Mouse (Mus musculus) neural tube, embryonic 14.5 days (tissue): ENCODE measurements around the gene Fndc5. TPM values are rescaled to one million over a fixed set of nuclear protein-coding genes. Genes with fewer than 3 reads are reported as not detected.

Experiments used
- ATAC-seq: fragments of 200-750 bp; cut with Nextera tagmentation; 2 replicates; pipeline ENCODE4 v1.8.0; 2017; ENCODE audit warnings: low read depth, mild to moderate bottlenecking, moderate TSS enrichment, moderate library complexity
- H3K27ac ChIP-seq: fragments of 300-500 bp; sonication (generic); 2 replicates; pipeline ENCODE4 v1.5.1; 2014; ENCODE audit warnings: low read depth, mild to moderate bottlenecking, control low read depth, low read length, moderate library complexity, mixed read lengths
- H3K27me3 ChIP-seq: fragments of 300-500 bp; sonication (generic); 2 replicates; pipeline ENCODE4 v1.6.1; 2014; ENCODE audit warnings: low read length; ENCODE audit not compliant: control insufficient read depth, insufficient read depth
- H3K36me3 ChIP-seq: fragments of 300-500 bp; sonication (generic); 2 replicates; pipeline ENCODE4 v1.6.1; 2014; ENCODE audit warnings: low read length, mixed read lengths; ENCODE audit not compliant: control insufficient read depth, insufficient read depth
- H3K4me1 ChIP-seq: fragments of 300-500 bp; sonication (generic); 2 replicates; pipeline ENCODE4 v1.6.1; 2014; ENCODE audit warnings: low read length; ENCODE audit not compliant: control insufficient read depth, insufficient read depth
- H3K4me2 ChIP-seq: fragments of 300-500 bp; sonication (generic); 2 replicates; pipeline ENCODE4 v1.6.1; 2014; ENCODE audit warnings: mild to moderate bottlenecking, low read depth, low read length, control low read depth
- H3K4me3 ChIP-seq: fragments of 300-500 bp; sonication (generic); 2 replicates; pipeline ENCODE4 v1.5.1; 2014; ENCODE audit warnings: low read depth, low read length, control low read depth, mixed read lengths
- H3K9ac ChIP-seq: fragments of 300-500 bp; sonication (generic); replicated peaks from 2 replicates; pipeline ENCODE4 v1.6.1; 2014; ENCODE audit warnings: low read depth, mild to moderate bottlenecking, control low read depth, low read length, mixed read lengths
- H3K9me3 ChIP-seq: fragments of 300-500 bp; sonication (generic); 2 replicates; pipeline ENCODE4 v1.6.1; 2016; ENCODE audit warnings: low read length; ENCODE audit not compliant: control insufficient read depth
- WGBS: fragments of 180-500 bp; shearing (Covaris S2); extraction: QIAGEN DNeasy Blood & Tissue Kit; methylation state at CpG from one replicate; pipeline ENCODE4 v1.1.7; 2014; 5-methylcytosine and 5-hydroxymethylcytosine counted together
- polyA plus RNA-seq: library from polyadenylated mRNA; unstranded; fragments of >200 nt; fragmentation: Nextera tagmentation; extraction: Ambion mirVana; gene quantifications from 2 replicates; pipeline ENCODE4 v1.2.1, GENCODE M21; 2014

The Fndc5 gene
- polyA plus RNA-seq, 1 experiment from 2014 or later, result 32.4 TPM

- no peak overlapping the region for H3K4me2 ChIP-seq
- no peaks in the 10 kb centered on the region for H3K36me3 ChIP-seq
- no peak overlapping the region for H3K4me3 ChIP-seq
- H3K9me3 ChIP-seq, result no peaks in the 10 kb centered on the region
- no peaks in the 10 kb centered on the region for H3K27me3 ChIP-seq
- peaks cover 18% of the 10 kb centered on the region; the same call in 1 of the 2 replicates for H3K4me1 ChIP-seq
- 75% methylated on average over 17 of the region's 17 CpGs for WGBS
- H3K9ac ChIP-seq, result no peak overlapping the region
- H3K27ac ChIP-seq, result peak overlapping the region; percentile 40; the same call in 1 of the 2 replicates
- ATAC-seq, result no peak
Measured at GRCm38 (mm10) chr4:129141560-129142438, 5.0 kb downstream of the Fndc5 start.

GRCm38 (mm10) chr4:129142439-129143045, 5.7 kb downstream of the Fndc5 start:
- Histone ChIP-seq H3K4me1 (peaks cover 15% of the 10 kb centered on the region; the same call in 1 of the 2 replicates), H3K4me2 (no peak overlapping the region), H3K9me3 (no peaks in the 10 kb centered on the region), H3K27me3 (no peaks in the 10 kb centered on the region), H3K9ac (no peak overlapping the region), H3K27ac (no peak overlapping the region), H3K36me3 (no peaks in the 10 kb centered on the region), H3K4me3 (no peak overlapping the region)
- ATAC-seq, result no peak
- 78% methylated on average over 11 of the region's 11 CpGs for WGBS

GRCm38 (mm10) chr4:129143509-129143908, 6.7 kb downstream of the Fndc5 start:
- Histone ChIP-seq H3K9ac (no peak overlapping the region), H3K4me1 (peaks cover 15% of the 10 kb centered on the region; the same call in 1 of the 2 replicates), H3K9me3 (no peaks in the 10 kb centered on the region), H3K4me2 (no peak overlapping the region), H3K4me3 (no peak overlapping the region), H3K27me3 (no peaks in the 10 kb centered on the region), H3K27ac (no peak overlapping the region), H3K36me3 (no peaks in the 10 kb centered on the region)
- ATAC-seq, result no peak
- WGBS, result 92% methylated on average over 5 of the region's 5 CpGs

GRCm38 (mm10) chr4:129144401-129145367, 7.9 kb downstream of the Fndc5 start:
- ATAC-seq, result peak; percentile 66; the same call in 1 of the 2 replicates
- 0 out of 2 replicates have a peak overlapping the region, but pooled peaks have one; percentile 18 for H3K9ac ChIP-seq
- H3K4me1 ChIP-seq, result peaks cover 15% of the 10 kb centered on the region; the same call in 1 of the 2 replicates
- H3K27ac ChIP-seq, result peak overlapping the region; percentile 29
- no peaks in the 10 kb centered on the region for H3K27me3 ChIP-seq
- H3K9me3 ChIP-seq, result no peaks in the 10 kb centered on the region
- peaks cover 4% of the 10 kb centered on the region; the same call in 1 of the 2 replicates for H3K36me3 ChIP-seq
- no peak overlapping the region for H3K4me3 ChIP-seq
- 26% methylated on average over 16 of the region's 16 CpGs for WGBS
- H3K4me2 ChIP-seq, result no peak overlapping the region

GRCm38 (mm10) chr4:129145411-129145810, 8.6 kb downstream of the Fndc5 start:
- Histone ChIP-seq H3K27me3 (no peaks in the 10 kb centered on the region), H3K9me3 (no peaks in the 10 kb centered on the region), H3K27ac (peak overlapping the region; percentile 29), H3K4me1 (peaks cover 15% of the 10 kb centered on the region; the same call in 1 of the 2 replicates), H3K4me2 (no peak overlapping the region), H3K4me3 (no peak overlapping the region), H3K36me3 (peaks cover 8% of the 10 kb centered on the region; the same call in 1 of the 2 replicates), H3K9ac (no peak overlapping the region)
- 72% methylated on average over 4 of the region's 4 CpGs for WGBS
- no peak for ATAC-seq

- Histone ChIP-seq H3K36me3 (peaks cover 8% of the 10 kb centered on the region; the same call in 1 of the 2 replicates), H3K9ac (no peak overlapping the region), H3K27me3 (no peaks in the 10 kb centered on the region), H3K4me1 (peaks cover 15% of the 10 kb centered on the region; the same call in 1 of the 2 replicates), H3K4me3 (no peak overlapping the region), H3K4me2 (no peak overlapping the region), H3K27ac (no peak overlapping the region), H3K9me3 (no peaks in the 10 kb centered on the region)
- no peak for ATAC-seq
- WGBS, result 69% methylated on average over 4 of the region's 4 CpGs
Measured at GRCm38 (mm10) chr4:129145943-129146342, 9.1 kb downstream of the Fndc5 start.

- H3K27me3 ChIP-seq, result no peaks in the 10 kb centered on the region
- no peak overlapping the region for H3K27ac ChIP-seq
- peaks cover 15% of the 10 kb centered on the region; the same call in 1 of the 2 replicates for H3K4me1 ChIP-seq
- H3K9me3 ChIP-seq, result no peaks in the 10 kb centered on the region
- ATAC-seq, result no peak
- no peak overlapping the region for H3K4me2 ChIP-seq
- WGBS, result 68% methylated on average over 2 of the region's 2 CpGs
- H3K4me3 ChIP-seq, result no peak overlapping the region
- H3K9ac ChIP-seq, result no peak overlapping the region
- peaks cover 8% of the 10 kb centered on the region; the same call in 1 of the 2 replicates for H3K36me3 ChIP-seq
Measured at GRCm38 (mm10) chr4:129146392-129146791, 9.6 kb downstream of the Fndc5 start.

- 76% methylated on average over 13 of the region's 13 CpGs for WGBS
- Histone ChIP-seq H3K36me3 (peaks cover 8% of the 10 kb centered on the region; the same call in 1 of the 2 replicates), H3K9ac (no peak overlapping the region), H3K4me1 (0 out of 2 replicates have a peak, but pooled peaks cover 9% of the 10 kb centered on the region), H3K27me3 (no peaks in the 10 kb centered on the region), H3K4me3 (no peak overlapping the region), H3K4me2 (no peak overlapping the region), H3K9me3 (no peaks in the 10 kb centered on the region), H3K27ac (no peak overlapping the region)
- ATAC-seq, result no peak
Measured at GRCm38 (mm10) chr4:129147552-129148103, 10.8 kb downstream of the Fndc5 start.
